8 mouse cellular contexts compared by ENCODE assay signal in genomic region chr1:38129501-38130267, GRCm38 (mm10). TPM values are rescaled to one million over a fixed set of nuclear protein-coding genes. Genes with fewer than 3 reads are reported as not detected.
DNase-seq lines count a peak whose midpoint lies in the region; ATAC-seq and TF ChIP-seq lines count a peak whose summit lies in the region.

Rev1 (minus strand) TSS chr1:38129801.

- peak within 1 kb of the TSS; percentile 74 for H3K27ac ChIP-seq in brown adipose tissue, adult 24 weeks (replicated peaks; ENCODE audit: low read depth, low read length)
- peak within 1 kb of the TSS; percentile 94 for H3K27ac ChIP-seq in heart, embryonic 13.5 days (replicated peaks)
- peak within 1 kb of the TSS; percentile 89 for H3K27ac ChIP-seq in kidney, postnatal 0 days
- H3K27ac ChIP-seq in liver, embryonic 11.5 days (ENCODE audit: low read depth, low read length) = peak within 1 kb of the TSS; percentile 91

- H3K79me2 ChIP-seq in myocyte (ENCODE audit: control insufficient read depth, insufficient read depth) = peaks cover 39% of the 10 kb centered on the region

- peak; percentile 67 for TF ChIP-seq POLR2A in myocyte (IDR thresholded peaks at IDR 0.05; ENCODE audit: insufficient read length, low read depth)

- H3ac ChIP-seq in myocyte (ENCODE audit: control insufficient read depth, insufficient read length) = peak within 1 kb of the TSS; percentile 80

- ATAC-seq in CD4-positive, CD25-positive, alpha-beta regulatory T cell, adult 4 months = peak; percentile 79
- peak; percentile 78 for ATAC-seq in erythroid progenitor cell, adult 5-6 weeks (replicated peaks; ENCODE audit: low FRiP score, poor library complexity, severe bottlenecking)
- peak; percentile 94 for ATAC-seq in heart, embryonic 13.5 days (ENCODE audit: extremely low read depth, insufficient number of reproducible peaks, low FRiP score, low TSS enrichment)
- peak; percentile 94 for ATAC-seq in kidney, postnatal 0 days (replicated peaks; ENCODE audit: low FRiP score, low read depth)
- ATAC-seq in liver, embryonic 11.5 days (replicated peaks; ENCODE audit: low FRiP score) = peak; percentile 90

- no peaks in the 10 kb centered on the region for H3K36me3 ChIP-seq in heart, embryonic 13.5 days
- H3K36me3 ChIP-seq in kidney, postnatal 0 days (ENCODE audit: insufficient read depth, low read length) = no peaks in the 10 kb centered on the region
- H3K36me3 ChIP-seq in liver, embryonic 11.5 days (ENCODE audit: control insufficient read depth, insufficient read depth, low read length) = no peaks in the 10 kb centered on the region
- no peaks in the 10 kb centered on the region for H3K36me3 ChIP-seq in myocyte (ENCODE audit: control insufficient read depth, insufficient read depth)

- H3K4me3 ChIP-seq in brown adipose tissue, adult 24 weeks (ENCODE audit: insufficient read depth, low read depth, low read length) = peak within 1 kb of the TSS; percentile 77
- H3K4me3 ChIP-seq in heart, embryonic 13.5 days = peak within 1 kb of the TSS; percentile 93
- H3K4me3 ChIP-seq in kidney, postnatal 0 days (replicated peaks; ENCODE audit: low read depth, low read length) = peak within 1 kb of the TSS; percentile 70
- peak within 1 kb of the TSS; percentile 91 for H3K4me3 ChIP-seq in liver, embryonic 11.5 days (ENCODE audit: low read depth, low read length)
- H3K4me3 ChIP-seq in myocyte = peak within 1 kb of the TSS; percentile 30

- H3K27me3 ChIP-seq in heart, embryonic 13.5 days (replicated peaks) = no peaks in the 10 kb centered on the region
- no peaks in the 10 kb centered on the region for H3K27me3 ChIP-seq in kidney, postnatal 0 days (ENCODE audit: insufficient read depth, low read length)
- no peaks in the 10 kb centered on the region for H3K27me3 ChIP-seq in liver, embryonic 11.5 days (replicated peaks; ENCODE audit: control insufficient read depth, insufficient read depth, low read length)
- no peaks in the 10 kb centered on the region for H3K27me3 ChIP-seq in myocyte (ENCODE audit: control insufficient read depth, insufficient read depth, insufficient read length)

- DNase-seq in kidney, postnatal 0 days (ENCODE audit: low spot score) = peak; percentile 90
- DNase-seq in liver, embryonic 11.5 days (ENCODE audit: low spot score) = peak; percentile 91
- peak; percentile 90 to 95 for DNase-seq in spleen, postnatal 4 days (ENCODE audit: low spot score in 2 of 2)

- peaks cover 8% of the 10 kb centered on the region for H3K4me1 ChIP-seq in brown adipose tissue, adult 24 weeks (ENCODE audit: control insufficient read depth, insufficient read depth, insufficient read length, low read length)
- H3K4me1 ChIP-seq in heart, embryonic 13.5 days = peaks cover 42% of the 10 kb centered on the region
- H3K4me1 ChIP-seq in kidney, postnatal 0 days (replicated peaks; ENCODE audit: insufficient read depth, low read length) = peaks cover 7% of the 10 kb centered on the region; the same call in 1 of the 2 replicates
- peaks cover 23% of the 10 kb centered on the region for H3K4me1 ChIP-seq in liver, embryonic 11.5 days (replicated peaks; ENCODE audit: control insufficient read depth, insufficient read depth, low read length)

- peak within 1 kb of the TSS; percentile 95 for H3K4me2 ChIP-seq in heart, embryonic 13.5 days
- peak within 1 kb of the TSS; percentile 93 for H3K4me2 ChIP-seq in kidney, postnatal 0 days (ENCODE audit: low read length)
- H3K4me2 ChIP-seq in liver, embryonic 11.5 days = peak within 1 kb of the TSS; percentile 68
- H3K4me2 ChIP-seq in myocyte (ENCODE audit: low read depth) = peak within 1 kb of the TSS; percentile 89

- H3K9ac ChIP-seq in heart, embryonic 13.5 days = peak within 1 kb of the TSS; percentile 97
- peak within 1 kb of the TSS; percentile 79 for H3K9ac ChIP-seq in kidney, postnatal 0 days (ENCODE audit: low read depth, low read length)
- H3K9ac ChIP-seq in liver, embryonic 11.5 days (ENCODE audit: low read depth, low read length) = peak within 1 kb of the TSS; percentile 92

- H3K9me3 ChIP-seq in heart, embryonic 13.5 days = no peaks in the 10 kb centered on the region
- no peaks in the 10 kb centered on the region for H3K9me3 ChIP-seq in kidney, postnatal 0 days (replicated peaks; ENCODE audit: low read length)
- H3K9me3 ChIP-seq in liver, embryonic 11.5 days (ENCODE audit: control insufficient read depth, low read length) = no peaks in the 10 kb centered on the region

- peak; percentile 87 for TF ChIP-seq CTCF in kidney, postnatal 0 days (IDR thresholded peaks at IDR 0.05; ENCODE audit: low read depth)

- WGBS in heart, embryonic 13.5 days = under 1% methylated on average over 78 of the region's 122 CpGs
- WGBS in kidney, postnatal 0 days = under 1% methylated on average over 64 of the region's 122 CpGs
- under 1% methylated on average over 81 of the region's 122 CpGs for WGBS in liver, embryonic 11.5 days

TF ChIP-seq in myocyte, 11 proteins besides CTCF, POLR2A, EP300 and RAD21:
- TF ChIP-seq REST (IDR thresholded peaks at IDR 0.05; ENCODE audit: insufficient read depth, insufficient read length) (no peak), E2F4 (IDR thresholded peaks at IDR 0.05; ENCODE audit: insufficient read depth) (peak; percentile 33), TCF3 (IDR thresholded peaks at IDR 0.05; ENCODE audit: insufficient read length, low read depth) (no peak), MYOG (IDR thresholded peaks at IDR 0.05; ENCODE audit: control insufficient read depth in 1 of 3, insufficient read depth in 1 of 3, insufficient read length in 2 of 3, low read depth in 2 of 3) (peak in 1 of 3 experiments; percentile 42), MYOD1 (IDR thresholded peaks at IDR 0.05; ENCODE audit: control insufficient read depth in 1 of 3, insufficient read length in 2 of 3, low read depth in 2 of 3) (peak in 1 of 3 experiments; percentile 43), USF1 (IDR thresholded peaks at IDR 0.05; ENCODE audit: low read depth) (peak; percentile 55), POLR2AphosphoS2 (IDR thresholded peaks at IDR 0.05; ENCODE audit: insufficient read length, low read depth) (peak; percentile 60), CEBPB (IDR thresholded peaks at IDR 0.05; ENCODE audit: insufficient read depth, poor library complexity, severe bottlenecking) (no peak)

RNA-seq across cellular contexts. Expression of gene Rev1, which starts in this region (rescaled TPM):
- 10 to 100 TPM; 14.1 to 15.3 TPM for polyA plus RNA-seq in CD4-positive, CD25-positive, alpha-beta regulatory T cell, adult 4 months (2017; shearing (Covaris generic))
- polyA plus RNA-seq in brown adipose tissue, adult 24 weeks (2012; ENCODE audit: insufficient read depth, insufficient read length, missing spikeins) = 8.8 and 11.0 TPM in 2 replicates
- total RNA-seq in erythroid progenitor cell, adult 5-6 weeks (2015; ENCODE audit: low replicate concordance) = 56.2 and 59.8 TPM in 2 replicates
- 64.8 and 109 TPM in 2 replicates for total RNA-seq in erythroid progenitor cell, adult 5-6 weeks (2017; ENCODE audit: low replicate concordance)
- polyA plus RNA-seq in heart, embryonic 13.5 days (2015; fragmentation: Nextera tagmentation; extraction: Ambion mirVana) = 19.6 and 19.7 TPM in 2 replicates
- polyA plus RNA-seq in kidney, postnatal 0 days (2015; fragmentation: Nextera tagmentation; extraction: Ambion mirVana) = 12.5 and 13.9 TPM in 2 replicates
- polyA plus RNA-seq in liver, embryonic 11.5 days (2014; fragmentation: Nextera tagmentation; extraction: Ambion mirVana) = 31.2 and 32.2 TPM in 2 replicates
- 4.4 TPM for polyA plus RNA-seq in myocyte (2012; fragmentation: generic; extraction: Trizol)

Comparison
In these comparisons a context has a peak if more than half of its experiments do, and no peak if none do; other contexts are left out.
1. Peak in every context shown above with its lines: DNase-seq, ATAC-seq, H3K4me3 ChIP-seq and H3K27ac ChIP-seq.
2. H3K4me3 ChIP-seq: peak in every context shown above with its lines; median percentile 93 in heart, embryonic 13.5 days; 91 in liver, embryonic 11.5 days; 77 in brown adipose tissue, adult 24 weeks; 70 in kidney, postnatal 0 days; 30 in myocyte.